ENCODE assay signal across 8 mouse cellular contexts in genomic region chr5:65334788-65335187, GRCm38 (mm10). TPM values are rescaled to one million over a fixed set of nuclear protein-coding genes. Genes with fewer than 3 reads are reported as not detected.
A peak's percentile ranks its signal among the peaks of the same experiment; 100 is the strongest.
DNase-seq lines count a peak whose midpoint lies in the region; ATAC-seq and TF ChIP-seq lines count a peak whose summit lies in the region.

No protein-coding gene starts in this region.

- H3K4me1 ChIP-seq in liver, adult 2 months (ENCODE audit: control insufficient read depth, insufficient read depth, low read length), result peaks cover 7% of the 10 kb centered on the region; the same call in 1 of the 2 replicates
- H3K4me1 ChIP-seq in embryonic facial prominence, embryonic 13.5 days, result peaks cover 13% of the 10 kb centered on the region; the same call in 1 of the 2 replicates
- 0 out of 2 replicates have a peak, but pooled peaks cover 3% of the 10 kb centered on the region for H3K4me1 ChIP-seq in intestine, embryonic 15.5 days (replicated peaks)
- peaks cover 4% of the 10 kb centered on the region; the same call in 1 of the 2 replicates for H3K4me1 ChIP-seq in neural tube, embryonic 12.5 days

- H3K4me3 ChIP-seq in liver, adult 2 months (ENCODE audit: insufficient read depth, low read depth, low read length), result peak overlapping the region; percentile 87
- H3K4me3 ChIP-seq in embryonic facial prominence, embryonic 13.5 days, result peak overlapping the region; percentile 88
- H3K4me3 ChIP-seq in intestine, embryonic 15.5 days (replicated peaks), result peak overlapping the region; percentile 91
- H3K4me3 ChIP-seq in neural tube, embryonic 12.5 days, result peak overlapping the region; percentile 92

- WGBS in liver, adult 2 months, result under 1% methylated on average over 8 of the region's 8 CpGs
- WGBS in embryonic facial prominence, embryonic 13.5 days, result 6% methylated on average over 8 of the region's 8 CpGs
- 4% methylated on average over 8 of the region's 8 CpGs for WGBS in intestine, embryonic 15.5 days
- 15% methylated on average over 8 of the region's 8 CpGs for WGBS in neural tube, embryonic 12.5 days

- H3K9me3 ChIP-seq in embryonic facial prominence, embryonic 13.5 days, result no peaks in the 10 kb centered on the region
- H3K9me3 ChIP-seq in intestine, embryonic 15.5 days, result no peaks in the 10 kb centered on the region
- H3K9me3 ChIP-seq in neural tube, embryonic 12.5 days, result no peaks in the 10 kb centered on the region

- DNase-seq in liver, adult 2 months (ENCODE audit: extremely low read depth, low read depth, low spot score), result no peak
- no peak for DNase-seq in liver
- no peak for DNase-seq in adrenal gland, adult 2 months
- DNase-seq in thymus, postnatal 10 days (ENCODE audit: low spot score in 2 of 2), result no peak

- H3K27me3 ChIP-seq in liver, adult 2 months (ENCODE audit: control insufficient read depth, insufficient read depth, low read length), result no peaks in the 10 kb centered on the region
- H3K27me3 ChIP-seq in embryonic facial prominence, embryonic 13.5 days, result no peaks in the 10 kb centered on the region
- H3K27me3 ChIP-seq in intestine, embryonic 15.5 days (replicated peaks), result no peaks in the 10 kb centered on the region
- no peaks in the 10 kb centered on the region for H3K27me3 ChIP-seq in neural tube, embryonic 12.5 days (replicated peaks)

- H3K27ac ChIP-seq in liver, adult 2 months (replicated peaks; ENCODE audit: insufficient read depth, low read depth, low read length), result no peak overlapping the region
- H3K27ac ChIP-seq in embryonic facial prominence, embryonic 13.5 days, result peak overlapping the region; percentile 90; the same call in 1 of the 2 replicates
- peak overlapping the region; percentile 88 for H3K27ac ChIP-seq in intestine, embryonic 15.5 days
- no peak overlapping the region for H3K27ac ChIP-seq in neural tube, embryonic 12.5 days

- no peak for TF ChIP-seq CTCF in liver, adult 2 months (IDR thresholded peaks at IDR 0.05; ENCODE audit: low read depth, low read length)

- peak overlapping the region; percentile 89; the same call in 1 of the 2 replicates for H3K9ac ChIP-seq in liver, adult 2 months (ENCODE audit: low read depth, low read length)
- H3K9ac ChIP-seq in embryonic facial prominence, embryonic 13.5 days, result peak overlapping the region; percentile 95
- peak overlapping the region; percentile 88 for H3K9ac ChIP-seq in intestine, embryonic 15.5 days
- H3K9ac ChIP-seq in neural tube, embryonic 12.5 days, result peak overlapping the region; percentile 75

- peaks cover 22% of the 10 kb centered on the region for H3K79me2 ChIP-seq in liver, adult 2 months (ENCODE audit: control insufficient read depth, insufficient read depth, low read length)

- ATAC-seq in embryonic facial prominence, embryonic 13.5 days (ENCODE audit: insufficient number of reproducible peaks, insufficient read depth, low FRiP score, low TSS enrichment, low read depth), result no peak
- ATAC-seq in intestine, embryonic 15.5 days, result no peak
- ATAC-seq in neural tube, embryonic 12.5 days (ENCODE audit: low FRiP score, low read depth), result no peak
- ATAC-seq in inflammation-experienced regulatory T-cells, adult 6 months, result no peak

- H3K36me3 ChIP-seq in liver, adult 2 months (ENCODE audit: control insufficient read depth, insufficient read depth, low read length), result no peaks in the 10 kb centered on the region
- H3K36me3 ChIP-seq in embryonic facial prominence, embryonic 13.5 days, result peaks cover 20% of the 10 kb centered on the region
- H3K36me3 ChIP-seq in intestine, embryonic 15.5 days, result 0 out of 2 replicates have a peak, but pooled peaks cover 2% of the 10 kb centered on the region
- H3K36me3 ChIP-seq in neural tube, embryonic 12.5 days, result peaks cover 5% of the 10 kb centered on the region; the same call in 1 of the 2 replicates

- peak overlapping the region; percentile 76 for H3K4me2 ChIP-seq in embryonic facial prominence, embryonic 13.5 days
- H3K4me2 ChIP-seq in intestine, embryonic 15.5 days (replicated peaks), result peak overlapping the region; percentile 82
- peak overlapping the region; percentile 83 for H3K4me2 ChIP-seq in neural tube, embryonic 12.5 days (replicated peaks)

- no peak for TF ChIP-seq POLR2A in liver, adult 2 months (IDR thresholded peaks at IDR 0.05; ENCODE audit: extremely low read depth, insufficient read depth, low read length)

RNA-seq across cellular contexts. Expression of gene Rfc1, which starts 0.7 kb away (rescaled TPM):
- 16.5 and 19.3 TPM in 2 replicates for total RNA-seq in liver, adult 2 months (2014; rRNA removed)
- polyA plus RNA-seq in liver, adult 2 months (2012; rRNA removed), result 3.7 and 4.6 TPM in 2 replicates
- 118 and 119 TPM in 2 replicates for polyA plus RNA-seq in embryonic facial prominence, embryonic 13.5 days (2015; fragmentation: Nextera tagmentation; extraction: Ambion mirVana)
- polyA plus RNA-seq in intestine, embryonic 15.5 days (2015; fragmentation: Nextera tagmentation; extraction: Ambion mirVana), result 67.0 and 91.5 TPM in 2 replicates
- polyA plus RNA-seq in neural tube, embryonic 12.5 days (2016; fragmentation: Nextera tagmentation; extraction: Ambion mirVana), result 51.5 and 55.2 TPM in 2 replicates
- polyA plus RNA-seq in inflammation-experienced regulatory T-cells, adult 6 months (2017; shearing (Covaris generic)), result 10 to 100 TPM; 77.3 to 88.0 (median 80.4) TPM
- 10 to 100 TPM; 38.7 to 46.1 TPM for total RNA-seq in adrenal gland, adult 2 months (2021)
- polyA plus RNA-seq in adrenal gland, adult 2 months (2012; rRNA removed), result 4.3 and 5.4 TPM in 2 replicates

RNA-seq across cellular contexts. Expression of gene Klb, which starts 13.3 kb away (rescaled TPM):
- total RNA-seq in liver, adult 2 months (2014; rRNA removed), result 40.2 and 49.9 TPM in 2 replicates
- polyA plus RNA-seq in liver, adult 2 months (2012; rRNA removed), result 16.7 and 17.7 TPM in 2 replicates
- 0.10 and 0.14 TPM in 2 replicates for polyA plus RNA-seq in embryonic facial prominence, embryonic 13.5 days (2015; fragmentation: Nextera tagmentation; extraction: Ambion mirVana)
- 1.7 and 2.6 TPM in 2 replicates for polyA plus RNA-seq in intestine, embryonic 15.5 days (2015; fragmentation: Nextera tagmentation; extraction: Ambion mirVana)
- 0.09 TPM in 1 of 2 replicates, not detected in the other for polyA plus RNA-seq in neural tube, embryonic 12.5 days (2016; fragmentation: Nextera tagmentation; extraction: Ambion mirVana)
- not detected for polyA plus RNA-seq in inflammation-experienced regulatory T-cells, adult 6 months (2017; shearing (Covaris generic))
- total RNA-seq in adrenal gland, adult 2 months (2021), result 10 to 100 TPM; 10.3 to 19.6 TPM
- polyA plus RNA-seq in adrenal gland, adult 2 months (2012; rRNA removed), result 4.9 and 8.4 TPM in 2 replicates

RNA-seq across cellular contexts. Expression of gene Rpl9, which starts 56.5 kb away (rescaled TPM):
- 423 and 451 TPM in 2 replicates for total RNA-seq in liver, adult 2 months (2014; rRNA removed)
- 91.1 and 95.8 TPM in 2 replicates for polyA plus RNA-seq in liver, adult 2 months (2012; rRNA removed)
- 1,045 and 1,112 TPM in 2 replicates for polyA plus RNA-seq in embryonic facial prominence, embryonic 13.5 days (2015; fragmentation: Nextera tagmentation; extraction: Ambion mirVana)
- 1,022 and 1,026 TPM in 2 replicates for polyA plus RNA-seq in intestine, embryonic 15.5 days (2015; fragmentation: Nextera tagmentation; extraction: Ambion mirVana)
- 677 and 706 TPM in 2 replicates for polyA plus RNA-seq in neural tube, embryonic 12.5 days (2016; fragmentation: Nextera tagmentation; extraction: Ambion mirVana)
- polyA plus RNA-seq in inflammation-experienced regulatory T-cells, adult 6 months (2017; shearing (Covaris generic)), result 1,000 to 10,000 TPM; 1,645 to 3,067 (median 2,326) TPM
- 1,000 to 10,000 TPM in 1 of 2 experiments, 100 to 1,000 TPM in 1; 692 to 1,124 TPM for total RNA-seq in adrenal gland, adult 2 months (2021)
- polyA plus RNA-seq in adrenal gland, adult 2 months (2012; rRNA removed), result 22.2 and 28.6 TPM in 2 replicates

RNA-seq across cellular contexts. Expression of gene Lias, which starts 56.5 kb away (rescaled TPM):
- total RNA-seq in liver, adult 2 months (2014; rRNA removed), result 25.0 and 30.8 TPM in 2 replicates
- 11.1 and 13.3 TPM in 2 replicates for polyA plus RNA-seq in liver, adult 2 months (2012; rRNA removed)
- 69.3 and 72.5 TPM in 2 replicates for polyA plus RNA-seq in embryonic facial prominence, embryonic 13.5 days (2015; fragmentation: Nextera tagmentation; extraction: Ambion mirVana)
- polyA plus RNA-seq in intestine, embryonic 15.5 days (2015; fragmentation: Nextera tagmentation; extraction: Ambion mirVana), result 51.8 and 58.1 TPM in 2 replicates
- 61.6 and 63.0 TPM in 2 replicates for polyA plus RNA-seq in neural tube, embryonic 12.5 days (2016; fragmentation: Nextera tagmentation; extraction: Ambion mirVana)
- 10 to 100 TPM; 33.8 to 46.6 (median 38.1) TPM for polyA plus RNA-seq in inflammation-experienced regulatory T-cells, adult 6 months (2017; shearing (Covaris generic))
- 10 to 100 TPM; 46.0 to 62.3 TPM for total RNA-seq in adrenal gland, adult 2 months (2021)
- 4.9 and 5.2 TPM in 2 replicates for polyA plus RNA-seq in adrenal gland, adult 2 months (2012; rRNA removed)

Comparison
In these comparisons a context has a peak if more than half of its experiments do, and no peak if none do; other contexts are left out.
1. H3K27ac ChIP-seq: peak in embryonic facial prominence, embryonic 13.5 days (single experiment) and intestine, embryonic 15.5 days (single experiment); none in liver, adult 2 months (single experiment) and neural tube, embryonic 12.5 days (single experiment).
2. Peak in every context shown above with its lines, with median percentiles within 50 percentile points of each other: H3K4me3 ChIP-seq, H3K9ac ChIP-seq and H3K4me2 ChIP-seq.